Mouse (Mus musculus) ES-Bruce4 (cell line): ENCODE data around the gene Bahcc1. TPM values are rescaled to one million over a fixed set of nuclear protein-coding genes. Genes with fewer than 3 reads are reported as not detected.

Source experiments
- H3K27ac ChIP-seq: 2 replicates; pipeline ENCODE4 v1.5.1; 2012; ENCODE audit warnings: low read length, inconsistent platforms; ENCODE audit not compliant: insufficient read depth
- H3K27me3 ChIP-seq: 2 replicates; pipeline ENCODE4 v1.6.1; 2012; ENCODE audit warnings: mild to moderate bottlenecking, low read length, inconsistent platforms; ENCODE audit not compliant: control insufficient read depth, poor library complexity, insufficient read depth, severe bottlenecking
- H3K36me3 ChIP-seq: 2 replicates; pipeline ENCODE4 v1.6.1; 2012; ENCODE audit warnings: inconsistent platforms, mild to moderate bottlenecking, low read length, moderate library complexity; ENCODE audit not compliant: control insufficient read depth, poor library complexity, insufficient read depth, severe bottlenecking
- H3K4me1 ChIP-seq: one replicate; pipeline ENCODE4 v1.8.1; 2011; ENCODE audit warnings: low read length; ENCODE audit not compliant: control insufficient read depth, insufficient read depth
- H3K4me3 ChIP-seq: 2 replicates; pipeline ENCODE4 v1.5.1; 2011; ENCODE audit warnings: low read depth, mild to moderate bottlenecking, low read length
- H3K9ac ChIP-seq: 2 replicates; pipeline ENCODE4 v1.6.1; 2012; ENCODE audit warnings: low read depth, mild to moderate bottlenecking, inconsistent platforms; ENCODE audit not compliant: poor library complexity, severe bottlenecking
- H3K9me3 ChIP-seq: replicated peaks from 2 replicates; pipeline ENCODE4 v1.6.1; 2012; ENCODE audit warnings: mild to moderate bottlenecking, low read length, inconsistent platforms; ENCODE audit not compliant: control insufficient read depth, poor library complexity, insufficient read depth, severe bottlenecking
- CTCF ChIP-seq: IDR thresholded peaks from one replicate; pipeline ENCODE4 v1.8.1; 2011; ENCODE audit warnings: low read depth, low read length
- EP300 ChIP-seq: IDR thresholded peaks from 2 replicates; pipeline ENCODE4 v1.6.1; 2011; ENCODE audit warnings: low read depth, low read length; ENCODE audit not compliant: insufficient read depth
- POLR2A ChIP-seq: IDR thresholded peaks from one replicate; pipeline ENCODE4 v1.8.1; 2011; ENCODE audit warnings: low read length; ENCODE audit not compliant: insufficient read depth
- polyA plus RNA-seq: library from polyadenylated mRNA; stranded (reverse); fragments of >200 nt; gene quantifications from 2 replicates; pipeline ENCODE4 v1.2.4, GENCODE M21; 2011; ENCODE audit warnings: low read depth; ENCODE audit not compliant: missing spikeins, insufficient read depth, insufficient read length

The Bahcc1 gene
- polyA plus RNA-seq, 1 experiment: 21.6 TPM

GRCm38 (mm10) chr11:120228116-120228890 lies 4.4 kb upstream of the Bahcc1 start:
- H3K9me3 ChIP-seq: no peaks in the 10 kb centered on the region
- no peak overlapping the region for H3K4me3 ChIP-seq
- peaks cover 2% of the 10 kb centered on the region for H3K4me1 ChIP-seq
- H3K27me3 ChIP-seq: no peaks in the 10 kb centered on the region
- H3K36me3 ChIP-seq: 0 out of 2 replicates have a peak, but pooled peaks cover 6% of the 10 kb centered on the region
- H3K9ac ChIP-seq: peak overlapping the region; percentile 96
- no peak overlapping the region for H3K27ac ChIP-seq
- TF ChIP-seq CTCF (no peak), POLR2A (no peak), EP300 (no peak)

GRCm38 (mm10) chr11:120228911-120229437 lies 3.8 kb upstream of the Bahcc1 start:
- TF ChIP-seq POLR2A: no peak
- no peak for TF ChIP-seq CTCF
- TF ChIP-seq EP300: no peak
- H3K4me3 ChIP-seq: peak overlapping the region; percentile 81
- H3K9me3 ChIP-seq: no peaks in the 10 kb centered on the region
- H3K4me1 ChIP-seq: peaks cover 2% of the 10 kb centered on the region
- peaks cover 1% of the 10 kb centered on the region; the same call in 1 of the 2 replicates for H3K27me3 ChIP-seq
- H3K9ac ChIP-seq: peak overlapping the region; percentile 96
- H3K36me3 ChIP-seq: 0 out of 2 replicates have a peak, but pooled peaks cover 6% of the 10 kb centered on the region
- H3K27ac ChIP-seq: no peak overlapping the region

GRCm38 (mm10) chr11:120229861-120230751 lies 2.6 kb upstream of the Bahcc1 start:
- Histone ChIP-seq H3K4me3 (peak overlapping the region; percentile 81), H3K27me3 (peaks cover 1% of the 10 kb centered on the region; the same call in 1 of the 2 replicates), H3K36me3 (0 out of 2 replicates have a peak, but pooled peaks cover 6% of the 10 kb centered on the region), H3K9ac (peak overlapping the region; percentile 96), H3K4me1 (peaks cover 2% of the 10 kb centered on the region), H3K9me3 (no peaks in the 10 kb centered on the region), H3K27ac (peak overlapping the region; percentile 86)
- TF ChIP-seq EP300 (no peak), CTCF (no peak), POLR2A (no peak)

- TF ChIP-seq EP300 (no peak), CTCF (no peak), POLR2A (no peak)
- no peaks in the 10 kb centered on the region for H3K9me3 ChIP-seq
- 0 out of 2 replicates have a peak, but pooled peaks cover 6% of the 10 kb centered on the region for H3K36me3 ChIP-seq
- peak overlapping the region; percentile 81 for H3K4me3 ChIP-seq
- peaks cover 2% of the 10 kb centered on the region for H3K4me1 ChIP-seq
- peak overlapping the region; percentile 86 for H3K27ac ChIP-seq
- peak overlapping the region; percentile 96 for H3K9ac ChIP-seq
- H3K27me3 ChIP-seq: peaks cover 6% of the 10 kb centered on the region; the same call in 1 of the 2 replicates
Measured at GRCm38 (mm10) chr11:120230841-120231370, 1.8 kb upstream of the Bahcc1 start.

GRCm38 (mm10) chr11:120231379-120231778 lies 1.4 kb upstream of the Bahcc1 start:
- Histone ChIP-seq H3K36me3 (0 out of 2 replicates have a peak, but pooled peaks cover 6% of the 10 kb centered on the region), H3K27ac (no peak overlapping the region), H3K4me1 (peaks cover 2% of the 10 kb centered on the region), H3K27me3 (peaks cover 7% of the 10 kb centered on the region; the same call in 1 of the 2 replicates), H3K9me3 (no peaks in the 10 kb centered on the region), H3K4me3 (peak overlapping the region; percentile 81), H3K9ac (peak overlapping the region; percentile 96)
- TF ChIP-seq EP300 (peak; percentile 76; the same call in 1 of the 2 replicates), POLR2A (no peak), CTCF (no peak)
